Mouse (Mus musculus) neural tube, embryonic 11.5 days (tissue): Measurements from ENCODE around the gene Hint3. TPM values are rescaled to one million over a fixed set of nuclear protein-coding genes. Genes with fewer than 3 reads are reported as not detected.
A peak's percentile ranks its signal among the peaks of the same experiment; 100 is the strongest.
"Not testable (repeated sequence)": the region's sequence is repeated elsewhere in the genome, so short reads cannot be mapped to it uniquely, and the experiment has no call there.

Source experiments
- ATAC-seq: fragments of 200-750 bp; cut with Nextera tagmentation; 2 replicates; pipeline ENCODE4 v1.8.0; 2017; ENCODE audit warnings: moderate number of reproducible peaks, mild to moderate bottlenecking, moderate TSS enrichment, moderate library complexity; ENCODE audit not compliant: insufficient read depth, low FRiP score, low TSS enrichment
- DNase-seq: peaks from one replicate; pipeline ENCODE4 v3.0.0-alpha.2; 2015; ENCODE audit warnings: low spot score
- H3K27ac ChIP-seq: fragments of 300-500 bp; sonication (generic); 2 replicates; pipeline ENCODE4 v1.5.1; 2014; ENCODE audit warnings: low read depth, mild to moderate bottlenecking, low read length
- H3K27me3 ChIP-seq: fragments of 300-500 bp; sonication (generic); 2 replicates; pipeline ENCODE4 v1.6.1; 2014; ENCODE audit warnings: mild to moderate bottlenecking, low read length, mixed read lengths; ENCODE audit not compliant: control insufficient read depth, insufficient read depth
- H3K36me3 ChIP-seq: fragments of 300-500 bp; sonication (generic); 2 replicates; pipeline ENCODE4 v1.6.1; 2014; ENCODE audit warnings: mild to moderate bottlenecking, low read length, moderate library complexity, mixed read lengths; ENCODE audit not compliant: control insufficient read depth, insufficient read depth
- H3K4me1 ChIP-seq: fragments of 300-500 bp; sonication (generic); 2 replicates; pipeline ENCODE4 v1.6.1; 2014; ENCODE audit warnings: low read length, mixed read lengths; ENCODE audit not compliant: control insufficient read depth, insufficient read depth
- H3K4me2 ChIP-seq: fragments of 300-500 bp; sonication (generic); 2 replicates; pipeline ENCODE4 v1.6.1; 2014; ENCODE audit warnings: low read depth, mild to moderate bottlenecking, moderate library complexity
- H3K4me3 ChIP-seq: fragments of 300-500 bp; sonication (generic); 2 replicates; pipeline ENCODE4 v1.5.1; 2014; ENCODE audit warnings: low read depth, low read length
- H3K9ac ChIP-seq: fragments of 300-500 bp; sonication (generic); 2 replicates; pipeline ENCODE4 v1.6.1; 2014; ENCODE audit warnings: mild to moderate bottlenecking, low read length
- H3K9me3 ChIP-seq: fragments of 300-500 bp; sonication (generic); 2 replicates; pipeline ENCODE4 v1.6.1; 2016; ENCODE audit warnings: low read length; ENCODE audit not compliant: control insufficient read depth
- WGBS: fragments of 180-500 bp; shearing (Covaris S2); extraction: QIAGEN DNeasy Blood & Tissue Kit; methylation state at CpG from one replicate; pipeline ENCODE4 v1.1.7; 2014; 5-methylcytosine and 5-hydroxymethylcytosine counted together
- polyA plus RNA-seq: library from polyadenylated mRNA; unstranded; fragments of >200 nt; fragmentation: Nextera tagmentation; extraction: Ambion mirVana; gene quantifications from 2 replicates; pipeline ENCODE4 v1.2.1, GENCODE M21; 2014

Hint3 gene
- polyA plus RNA-seq, 1 experiment from 2014 or later: 17.8 TPM

GRCm38 (mm10) chr10:30632718-30633117 is 3.3 kb upstream of the Hint3 start:
- 89% methylated on average over 1 of the region's 1 CpGs for WGBS
- Histone ChIP-seq H3K4me2 (no peak overlapping the region), H3K4me3 (no peak overlapping the region), H3K27me3 (no peaks in the 10 kb centered on the region), H3K4me1 (no peaks in the 10 kb centered on the region), H3K27ac (no peak overlapping the region), H3K9ac (no peak overlapping the region), H3K36me3 (no peaks in the 10 kb centered on the region), H3K9me3 (no peaks in the 10 kb centered on the region)
- DNase-seq: no peak
- no peak for ATAC-seq

GRCm38 (mm10) chr10:30629977-30630376 is 545 bp upstream of the Hint3 start:
- Histone ChIP-seq H3K4me1 (no peaks in the 10 kb centered on the region), H3K27ac (no peak overlapping the region), H3K36me3 (no peaks in the 10 kb centered on the region), H3K9ac (no peak overlapping the region), H3K4me3 (no peak overlapping the region), H3K9me3 (no peaks in the 10 kb centered on the region), H3K27me3 (no peaks in the 10 kb centered on the region), H3K4me2 (no peak overlapping the region)
- DNase-seq (no peak), ATAC-seq (no peak)

- ATAC-seq: not testable (repeated sequence)
- WGBS: 90% methylated on average over 11 of the region's 11 CpGs
Observed at GRCm38 (mm10) chr10:30628444-30628843, 988 bp downstream of the Hint3 start.

GRCm38 (mm10) chr10:30627548-30627947 is 1.9 kb downstream of the Hint3 start:
- no peak overlapping the region for H3K9ac ChIP-seq
- no peak overlapping the region for H3K27ac ChIP-seq
- no peaks in the 10 kb centered on the region for H3K4me1 ChIP-seq
- no peak overlapping the region for H3K4me3 ChIP-seq
- WGBS: 32% methylated on average over 1 of the region's 1 CpGs
- no peaks in the 10 kb centered on the region for H3K27me3 ChIP-seq
- DNase-seq (no peak), ATAC-seq (no peak)
- no peaks in the 10 kb centered on the region for H3K36me3 ChIP-seq
- no peak overlapping the region for H3K4me2 ChIP-seq
- no peaks in the 10 kb centered on the region for H3K9me3 ChIP-seq

More at GRCm38 (mm10) chr10:30628444-30628843, 988 bp downstream of the Hint3 start:
- H3K4me3 ChIP-seq, H3K4me1 ChIP-seq, H3K9me3 ChIP-seq, H3K27ac ChIP-seq, H3K27me3 ChIP-seq, H3K4me2 ChIP-seq, H3K9ac ChIP-seq, DNase-seq, H3K36me3 ChIP-seq: not testable (repeated sequence)

GRCm38 (mm10) chr10:30624161-30625019 is 5.0 kb downstream of the Hint3 start:
- no peak overlapping the region for H3K9ac ChIP-seq
- H3K9me3 ChIP-seq: no peaks in the 10 kb centered on the region
- H3K36me3 ChIP-seq: no peaks in the 10 kb centered on the region
- no peak overlapping the region for H3K4me2 ChIP-seq
- H3K4me1 ChIP-seq: no peaks in the 10 kb centered on the region
- DNase-seq: no peak
- peak; percentile 66 for ATAC-seq
- H3K27ac ChIP-seq: no peak overlapping the region
- H3K4me3 ChIP-seq: no peak overlapping the region
- H3K27me3 ChIP-seq: no peaks in the 10 kb centered on the region
- 67% methylated on average over 5 of the region's 5 CpGs for WGBS

- Histone ChIP-seq H3K4me1 (no peaks in the 10 kb centered on the region), H3K4me2 (no peak overlapping the region), H3K27ac (no peak overlapping the region), H3K36me3 (no peaks in the 10 kb centered on the region), H3K27me3 (no peaks in the 10 kb centered on the region), H3K4me3 (no peak overlapping the region), H3K9ac (no peak overlapping the region), H3K9me3 (no peaks in the 10 kb centered on the region)
- no peak for DNase-seq
- no peak for ATAC-seq
Observed at GRCm38 (mm10) chr10:30622928-30623327, 6.5 kb downstream of the Hint3 start.

- H3K4me3 ChIP-seq: peak overlapping the region; percentile 39; the same call in 1 of the 2 replicates
- H3K27me3 ChIP-seq: no peaks in the 10 kb centered on the region
- ATAC-seq (no peak), DNase-seq (no peak)
- H3K4me1 ChIP-seq: no peaks in the 10 kb centered on the region
- H3K9ac ChIP-seq: no peak overlapping the region
- no peak overlapping the region for H3K27ac ChIP-seq
- H3K36me3 ChIP-seq: no peaks in the 10 kb centered on the region
- WGBS: 52% methylated on average over 3 of the region's 3 CpGs
- peak overlapping the region; percentile 47 for H3K4me2 ChIP-seq
- no peaks in the 10 kb centered on the region for H3K9me3 ChIP-seq
Observed at GRCm38 (mm10) chr10:30618918-30619210, 10.6 kb downstream of the Hint3 start.

- H3K27me3 ChIP-seq: no peaks in the 10 kb centered on the region
- H3K27ac ChIP-seq: peak overlapping the region; percentile 28
- H3K4me1 ChIP-seq: no peaks in the 10 kb centered on the region
- H3K9me3 ChIP-seq: no peaks in the 10 kb centered on the region
- 1% methylated on average over 49 of the region's 49 CpGs for WGBS
- no peaks in the 10 kb centered on the region for H3K36me3 ChIP-seq
- H3K4me3 ChIP-seq: peak overlapping the region; percentile 39
- peak; percentile 100 for ATAC-seq
- DNase-seq: peak; percentile 98
- peak overlapping the region; percentile 51 for H3K9ac ChIP-seq
- peak overlapping the region; percentile 47 for H3K4me2 ChIP-seq
Observed at GRCm38 (mm10) chr10:30618091-30618917, 11.1 kb downstream of the Hint3 start.

- no peak overlapping the region for H3K4me3 ChIP-seq
- no peak for DNase-seq
- no peaks in the 10 kb centered on the region for H3K36me3 ChIP-seq
- no peak for ATAC-seq
- H3K4me1 ChIP-seq: no peaks in the 10 kb centered on the region
- H3K9ac ChIP-seq: no peak overlapping the region
- H3K27me3 ChIP-seq: no peaks in the 10 kb centered on the region
- no peak overlapping the region for H3K4me2 ChIP-seq
- no peak overlapping the region for H3K27ac ChIP-seq
- no peaks in the 10 kb centered on the region for H3K9me3 ChIP-seq
- 86% methylated on average over 4 of the region's 4 CpGs for WGBS
Observed at GRCm38 (mm10) chr10:30613039-30613438, 16.4 kb downstream of the Hint3 start.
